Comparison of ENCODE assay signal across 9 mouse cellular contexts in the genomic region with DNA sequence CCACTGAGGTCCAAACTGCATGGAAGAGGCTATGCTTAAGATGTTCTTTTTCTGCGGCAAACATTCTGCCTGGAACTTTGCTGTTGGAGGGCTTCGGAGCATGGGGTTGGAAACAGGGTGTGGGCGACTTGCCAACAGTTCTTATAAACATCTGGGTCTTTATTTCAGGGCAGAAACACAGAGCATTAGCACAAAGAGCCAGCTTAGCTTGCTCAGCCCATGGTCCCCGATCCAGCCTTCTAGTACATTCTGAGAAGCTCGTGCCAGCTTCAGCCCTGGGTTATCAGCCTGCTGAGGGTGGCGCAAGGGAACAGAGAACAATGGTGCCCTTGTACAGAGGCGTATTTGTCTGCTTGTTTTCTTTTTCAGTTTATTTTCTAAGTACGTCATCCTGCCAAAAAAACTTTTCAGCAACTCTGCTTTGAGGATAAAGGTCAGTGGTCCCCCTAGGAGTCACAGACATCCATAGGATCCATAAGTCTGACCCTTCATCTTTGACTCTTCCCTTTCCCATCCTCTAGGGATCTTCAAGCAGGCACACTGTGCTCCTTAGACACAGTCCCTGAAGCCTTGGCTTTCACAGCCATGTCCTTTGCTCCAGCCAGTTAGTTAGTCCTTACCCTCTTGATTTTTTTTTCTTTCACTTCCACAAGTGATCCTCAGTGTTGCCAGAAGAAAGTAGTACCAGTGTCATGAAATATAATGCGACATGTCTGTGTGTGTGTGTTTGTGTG. TPM values are rescaled to one million over a fixed set of nuclear protein-coding genes. Genes with fewer than 3 reads are reported as not detected.
DNase-seq lines count a peak whose midpoint lies in the region; ATAC-seq lines count a peak whose summit lies in the region.
"Had no signal": no experiment of that assay in that cellular context is flagged by ENCODE, and none has a peak within 500 bp of the region (broad histone marks: within the 10 kb centered on the region; RNA-seq: fewer than 3 reads in every experiment).

No protein-coding gene starts in this region.

- H3K4me3 ChIP-seq in kidney, embryonic 16.5 days (ENCODE audit: low read length) = no peak overlapping the region
- H3K4me3 ChIP-seq in embryonic facial prominence, embryonic 14.5 days (ENCODE audit: low read depth, low read length) = no peak overlapping the region
- H3K4me3 ChIP-seq in heart, embryonic 14.5 days (ENCODE audit: control insufficient read depth in 1 of 2, insufficient read depth in 1 of 2, low read depth in 1 of 2, low read length in 2 of 2) = no peak overlapping the region
- no peak overlapping the region for H3K4me3 ChIP-seq in stomach, embryonic 16.5 days (replicated peaks; ENCODE audit: low read length)
- H3K4me3 ChIP-seq: midbrain, embryonic 12.5 days had no signal

- H3K36me3 ChIP-seq in kidney, embryonic 16.5 days (ENCODE audit: insufficient read depth, low read length) = no peaks in the 10 kb centered on the region
- no peaks in the 10 kb centered on the region for H3K36me3 ChIP-seq in embryonic facial prominence, embryonic 14.5 days (ENCODE audit: control insufficient read depth, insufficient read depth, low read length)
- no peaks in the 10 kb centered on the region for H3K36me3 ChIP-seq in heart, embryonic 14.5 days (ENCODE audit: control insufficient read depth, insufficient read depth, low read length)
- H3K36me3 ChIP-seq in stomach, embryonic 16.5 days (ENCODE audit: control insufficient read depth, insufficient read depth, low read length) = no peaks in the 10 kb centered on the region
- H3K36me3 ChIP-seq: midbrain, embryonic 12.5 days had no signal

- no peaks in the 10 kb centered on the region for H3K4me1 ChIP-seq in kidney, embryonic 16.5 days (ENCODE audit: insufficient read depth, low read length)
- H3K4me1 ChIP-seq in embryonic facial prominence, embryonic 14.5 days (ENCODE audit: control insufficient read depth, insufficient read depth, low read length) = 0 out of 2 replicates have a peak, but pooled peaks cover 6% of the 10 kb centered on the region
- H3K4me1 ChIP-seq in heart, embryonic 14.5 days (ENCODE audit: control insufficient read depth in 2 of 2, insufficient read depth in 2 of 2, low read length in 2 of 2) = no peaks in the 10 kb centered on the region; a peak in 1 of 4 replicates
- H3K4me1 ChIP-seq in stomach, embryonic 16.5 days (ENCODE audit: control insufficient read depth, insufficient read depth, low read length) = no peaks in the 10 kb centered on the region
- H3K4me1 ChIP-seq: midbrain, embryonic 12.5 days had no signal

- H3K4me2 ChIP-seq in kidney, embryonic 16.5 days (replicated peaks; ENCODE audit: low read depth, low read length) = no peak overlapping the region
- no peak overlapping the region for H3K4me2 ChIP-seq in embryonic facial prominence, embryonic 14.5 days (ENCODE audit: low read depth, low read length)
- H3K4me2 ChIP-seq in heart, embryonic 14.5 days (ENCODE audit: low read length) = no peak overlapping the region
- no peak overlapping the region for H3K4me2 ChIP-seq in stomach, embryonic 16.5 days (ENCODE audit: low read depth, low read length)
- H3K4me2 ChIP-seq: midbrain, embryonic 12.5 days had no signal

- H3K9me3 ChIP-seq in kidney, embryonic 16.5 days (ENCODE audit: low read length) = peaks cover 3% of the 10 kb centered on the region; the same call in 1 of the 2 replicates
- no peaks in the 10 kb centered on the region for H3K9me3 ChIP-seq in embryonic facial prominence, embryonic 14.5 days (ENCODE audit: control insufficient read depth, low read length)
- no peaks in the 10 kb centered on the region for H3K9me3 ChIP-seq in heart, embryonic 14.5 days (ENCODE audit: control insufficient read depth, low read length)
- no peaks in the 10 kb centered on the region for H3K9me3 ChIP-seq in stomach, embryonic 16.5 days (replicated peaks; ENCODE audit: control insufficient read depth, low read length)
- H3K9me3 ChIP-seq: midbrain, embryonic 12.5 days had no signal

- H3K27ac ChIP-seq in kidney, embryonic 16.5 days (ENCODE audit: low read length) = no peak overlapping the region
- peak overlapping the region; percentile 61; the same call in 1 of the 2 replicates for H3K27ac ChIP-seq in embryonic facial prominence, embryonic 14.5 days (replicated peaks; ENCODE audit: low read depth, low read length)
- peak overlapping the region; percentile 19 to 23; a peak in 2 of 4 replicates for H3K27ac ChIP-seq in heart, embryonic 14.5 days (replicated peaks in 1 of 2; ENCODE audit: control insufficient read depth in 1 of 2, insufficient read depth in 1 of 2, low read depth in 2 of 2, low read length in 2 of 2)
- no peak overlapping the region for H3K27ac ChIP-seq in stomach, embryonic 16.5 days (ENCODE audit: low read length)
- H3K27ac ChIP-seq: midbrain, embryonic 12.5 days had no signal

- WGBS in kidney, embryonic 16.5 days = 62% methylated on average over 9 of the region's 9 CpGs
- 48% methylated on average over 9 of the region's 9 CpGs for WGBS in embryonic facial prominence, embryonic 14.5 days
- WGBS in heart, embryonic 14.5 days = 63% methylated on average over 9 of the region's 9 CpGs
- WGBS in stomach, embryonic 16.5 days = 45% methylated on average over 9 of the region's 9 CpGs

- H3K9ac ChIP-seq in kidney, embryonic 16.5 days (replicated peaks; ENCODE audit: low read length) = no peak overlapping the region
- H3K9ac ChIP-seq in embryonic facial prominence, embryonic 14.5 days (ENCODE audit: low read depth, low read length) = no peak overlapping the region
- no peak overlapping the region for H3K9ac ChIP-seq in heart, embryonic 14.5 days (ENCODE audit: low read length)
- no peak overlapping the region for H3K9ac ChIP-seq in stomach, embryonic 16.5 days (ENCODE audit: low read length)
- H3K9ac ChIP-seq: midbrain, embryonic 12.5 days had no signal

- H3K27me3 ChIP-seq in kidney, embryonic 16.5 days (ENCODE audit: insufficient read depth, low read length) = no peaks in the 10 kb centered on the region
- no peaks in the 10 kb centered on the region for H3K27me3 ChIP-seq in embryonic facial prominence, embryonic 14.5 days (replicated peaks; ENCODE audit: control insufficient read depth, insufficient read depth, low read length)
- no peaks in the 10 kb centered on the region for H3K27me3 ChIP-seq in heart, embryonic 14.5 days (ENCODE audit: control insufficient read depth, insufficient read depth, low read length)
- no peaks in the 10 kb centered on the region for H3K27me3 ChIP-seq in stomach, embryonic 16.5 days (ENCODE audit: control insufficient read depth, insufficient read depth, low read length)
- H3K27me3 ChIP-seq: midbrain, embryonic 12.5 days had no signal

- no peak for ATAC-seq in kidney, embryonic 16.5 days (ENCODE audit: low FRiP score, low TSS enrichment)
- peak; percentile 74 for ATAC-seq in embryonic facial prominence, embryonic 14.5 days (ENCODE audit: low read depth)
- ATAC-seq in heart, embryonic 14.5 days (ENCODE audit: insufficient number of reproducible peaks, insufficient read depth, low FRiP score, low read depth) = no peak
- ATAC-seq in stomach, embryonic 16.5 days (ENCODE audit: insufficient read depth, low FRiP score) = peak; percentile 64

- intact Hi-C loops in left cerebral cortex, postnatal 4 days (cut with DNase I) = no loop called here

- DNase-seq in kidney, postnatal 4 days = peak; percentile 24 to 27
- DNase-seq in embryonic facial prominence, embryonic 14.5 days (ENCODE audit: low spot score) = peak; percentile 81
- peak; percentile 22 for DNase-seq in left cerebral cortex, postnatal 4 days
- no peak for DNase-seq in spleen, adult 12 weeks (ENCODE audit: low spot score)
- no peak for DNase-seq in spleen, adult 18-20 months

RNA-seq across cellular contexts. Expression of a gene that starts 4.5 kb away (rescaled TPM):
- 0.30 and 0.37 TPM in 2 replicates for polyA plus RNA-seq in kidney, embryonic 16.5 days (2015; fragmentation: Nextera tagmentation; extraction: Ambion mirVana)
- 0.21 and 0.22 TPM in 2 replicates for polyA plus RNA-seq in embryonic facial prominence, embryonic 14.5 days (2014; fragmentation: Nextera tagmentation; extraction: Ambion mirVana)
- 0.32 and 0.40 TPM in 2 replicates for polyA plus RNA-seq in heart, embryonic 14.5 days (2014; fragmentation: Nextera tagmentation; extraction: Ambion mirVana)
- not detected for total RNA-seq in left cerebral cortex, postnatal 4 days (2021)
- polyA plus RNA-seq in stomach, embryonic 16.5 days (2015; fragmentation: Nextera tagmentation; extraction: Ambion mirVana) = 0.23 and 0.25 TPM in 2 replicates

RNA-seq across cellular contexts. Expression of a gene that starts 22.9 kb away (rescaled TPM):
- polyA plus RNA-seq in kidney, embryonic 16.5 days (2015; fragmentation: Nextera tagmentation; extraction: Ambion mirVana) = 3.8 and 3.9 TPM in 2 replicates
- 6.1 and 7.3 TPM in 2 replicates for polyA plus RNA-seq in embryonic facial prominence, embryonic 14.5 days (2014; fragmentation: Nextera tagmentation; extraction: Ambion mirVana)
- 16.6 and 17.0 TPM in 2 replicates for polyA plus RNA-seq in heart, embryonic 14.5 days (2014; fragmentation: Nextera tagmentation; extraction: Ambion mirVana)
- total RNA-seq in left cerebral cortex, postnatal 4 days (2021) = 10 to 100 TPM; 14.2 to 14.4 TPM
- polyA plus RNA-seq in stomach, embryonic 16.5 days (2015; fragmentation: Nextera tagmentation; extraction: Ambion mirVana) = 5.2 and 6.6 TPM in 2 replicates

Comparison
In these comparisons a context has a peak if more than half of its experiments do, and no peak if none do; other contexts are left out.
1. DNase-seq: peak in kidney, postnatal 4 days (2 of 2), embryonic facial prominence, embryonic 14.5 days (single experiment) and left cerebral cortex, postnatal 4 days (single experiment); none in spleen, adult 12 weeks (single experiment) and spleen, adult 18-20 months (0 of 2).
2. ATAC-seq: peak in embryonic facial prominence, embryonic 14.5 days (single experiment) and stomach, embryonic 16.5 days (single experiment); none in kidney, embryonic 16.5 days (single experiment) and heart, embryonic 14.5 days (single experiment).
3. H3K27ac ChIP-seq: peak in embryonic facial prominence, embryonic 14.5 days (single experiment) and heart, embryonic 14.5 days (2 of 2); none in kidney, embryonic 16.5 days (single experiment) and stomach, embryonic 16.5 days (single experiment).